Mouse (Mus musculus) T-helper 2 cell (primary cell): Measurements from ENCODE around the gene Foxa3.
"Not testable (repeated sequence)": the region's sequence is repeated elsewhere in the genome, so short reads cannot be mapped to it uniquely, and the experiment has no call there.

Source experiments
- in situ Hi-C: fragments of 300-600 bp; cut with MboI, MseI; formaldehyde crosslinking; loops from one replicate; pipeline ENCODE4 v1.15.1; 2025; ENCODE audit warnings: high pct_unique_total_duplicates

Foxa3 gene

GRCm38 (mm10) chr7:19023357-19023814 lies at the start of gene Foxa3:
Gene Foxa3 (minus strand): TSS chr7:19023538.
- in situ Hi-C loops = loop anchor here (25.0 kb wide), 1 partner anchor 914 kb away; no protein-coding TSS in a partner anchor

- in situ Hi-C loops = not testable (repeated sequence)
Observed at GRCm38 (mm10) chr7:19071024-19071423, 47.7 kb upstream of the Foxa3 start.

GRCm38 (mm10) chr7:19069500-19069899 lies 46.2 kb upstream of the Foxa3 start:
- in situ Hi-C loops = no loop called here

GRCm38 (mm10) chr7:19068707-19069106 lies 45.4 kb upstream of the Foxa3 start:
- in situ Hi-C loops = no loop called here

GRCm38 (mm10) chr7:19067935-19068334 lies 44.6 kb upstream of the Foxa3 start:
- in situ Hi-C loops = no loop called here

- in situ Hi-C loops = no loop called here
Observed at GRCm38 (mm10) chr7:19067063-19067462, 43.7 kb upstream of the Foxa3 start.

GRCm38 (mm10) chr7:19065896-19066295 lies 42.6 kb upstream of the Foxa3 start:
- in situ Hi-C loops = no loop called here

GRCm38 (mm10) chr7:19057405-19057804 lies 34.1 kb upstream of the Foxa3 start:
- in situ Hi-C loops = no loop called here

GRCm38 (mm10) chr7:19055108-19055507 lies 31.8 kb upstream of the Foxa3 start:
- in situ Hi-C loops = no loop called here

GRCm38 (mm10) chr7:19054777-19055076 lies 31.4 kb upstream of the Foxa3 start:
- in situ Hi-C loops = no loop called here

- in situ Hi-C loops = no loop called here
Observed at GRCm38 (mm10) chr7:19054047-19054776, 30.9 kb upstream of the Foxa3 start, which contains the start of gene Rsph6a. Gene Rsph6a (plus strand): TSS chr7:19054690.

GRCm38 (mm10) chr7:19053136-19053532 lies 29.8 kb upstream of the Foxa3 start:
- in situ Hi-C loops = no loop called here

GRCm38 (mm10) chr7:19052345-19053135 lies 29.2 kb upstream of the Foxa3 start:
- in situ Hi-C loops = no loop called here

- in situ Hi-C loops = no loop called here
Observed at GRCm38 (mm10) chr7:19051161-19051560, 27.8 kb upstream of the Foxa3 start.

- in situ Hi-C loops = no loop called here
Observed at GRCm38 (mm10) chr7:19050172-19050571, 26.8 kb upstream of the Foxa3 start.

- in situ Hi-C loops = no loop called here
Observed at GRCm38 (mm10) chr7:19049252-19049651, 25.9 kb upstream of the Foxa3 start.

GRCm38 (mm10) chr7:19048006-19048527 lies 24.7 kb upstream of the Foxa3 start:
- in situ Hi-C loops = no loop called here

- in situ Hi-C loops = no loop called here
Observed at GRCm38 (mm10) chr7:19046286-19047069, 23.1 kb upstream of the Foxa3 start.

- in situ Hi-C loops = no loop called here
Observed at GRCm38 (mm10) chr7:19044616-19045015, 21.3 kb upstream of the Foxa3 start.

GRCm38 (mm10) chr7:19031641-19032040 lies 8.3 kb upstream of the Foxa3 start:
- in situ Hi-C loops = no loop called here

GRCm38 (mm10) chr7:19029084-19029653 lies 5.8 kb upstream of the Foxa3 start:
- in situ Hi-C loops = no loop called here
